Mouse (Mus musculus): ENCODE data around the gene Il20rb. TPM values are rescaled to one million over a fixed set of nuclear protein-coding genes. Genes with fewer than 3 reads are reported as not detected.

Gene Il20rb
- polyA plus RNA-seq, 1 experiment: 23.2 TPM

- no peak for DNase-seq (ENCODE audit: low read depth)
These were observed 15.5 kb downstream of the Il20rb start for GRCm38 (mm10) chr9:100470936-100471604.

GRCm38 (mm10) chr9:100470228-100470627 is 16.4 kb downstream of the Il20rb start:
- no peak for DNase-seq (ENCODE audit: low read depth)

GRCm38 (mm10) chr9:100469681-100470080 is 16.9 kb downstream of the Il20rb start:
- no peak for DNase-seq (ENCODE audit: low read depth)

GRCm38 (mm10) chr9:100468151-100468550 is 18.4 kb downstream of the Il20rb start:
- DNase-seq (ENCODE audit: low read depth): no peak

- no peak for DNase-seq (ENCODE audit: low read depth)
These were observed 18.9 kb downstream of the Il20rb start for GRCm38 (mm10) chr9:100467653-100468052.

GRCm38 (mm10) chr9:100466743-100467142 is 19.8 kb downstream of the Il20rb start:
- DNase-seq (ENCODE audit: low read depth): peak; percentile 91

GRCm38 (mm10) chr9:100465988-100466387 is 20.6 kb downstream of the Il20rb start:
- DNase-seq (ENCODE audit: low read depth): no peak

GRCm38 (mm10) chr9:100465380-100465779 is 21.2 kb downstream of the Il20rb start:
- no peak for DNase-seq (ENCODE audit: low read depth)

GRCm38 (mm10) chr9:100463771-100464170 is 22.8 kb downstream of the Il20rb start:
- DNase-seq (ENCODE audit: low read depth): no peak

DNA sequence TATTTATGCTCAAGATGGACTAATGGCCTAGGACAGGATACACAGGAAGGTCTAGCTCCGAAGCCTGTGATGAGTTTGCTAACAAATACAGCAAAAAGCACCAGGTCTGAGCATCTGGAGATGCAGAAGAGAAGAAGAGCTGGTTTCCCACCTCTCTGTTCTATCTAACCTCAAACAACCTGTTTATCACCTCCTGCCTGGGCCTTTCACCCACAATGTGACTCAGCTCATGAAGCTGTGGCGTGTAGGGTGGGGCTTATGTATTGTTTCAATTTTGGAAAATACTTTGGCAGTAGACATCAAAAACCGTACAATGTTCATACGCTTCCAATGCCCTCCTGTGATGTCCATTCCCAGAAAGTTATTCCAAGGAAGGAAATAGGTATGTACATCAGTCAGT is 24.5 kb downstream of the Il20rb start:
- no peak for DNase-seq (ENCODE audit: low read depth)

DNA sequence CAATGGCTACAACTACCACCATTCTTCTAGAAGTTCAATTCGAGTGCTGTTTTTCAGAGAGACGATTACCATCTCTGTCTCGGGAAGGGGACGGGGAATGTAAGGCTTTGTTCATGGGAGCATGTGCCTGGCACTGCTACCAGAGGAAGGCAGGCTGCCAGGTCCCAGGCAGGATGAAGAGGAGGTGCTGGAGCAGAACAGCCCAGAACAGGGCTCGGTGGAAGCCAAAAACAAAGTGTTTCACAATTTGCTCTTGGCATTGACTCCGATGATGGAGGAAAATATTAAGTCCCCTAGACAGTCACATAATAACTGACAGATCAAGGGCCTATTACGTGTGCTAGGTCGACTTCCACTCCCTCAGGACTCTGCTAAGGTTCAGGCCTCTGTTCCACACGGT is 24.9 kb downstream of the Il20rb start:
- DNase-seq (ENCODE audit: low read depth): peak; percentile 88

GRCm38 (mm10) chr9:100460203-100460602 is 26.4 kb downstream of the Il20rb start:
- DNase-seq (ENCODE audit: low read depth): no peak

- no peak for DNase-seq (ENCODE audit: low read depth)
These were observed 28.5 kb downstream of the Il20rb start for GRCm38 (mm10) chr9:100457971-100458681.

GRCm38 (mm10) chr9:100454664-100454993 is 32.0 kb downstream of the Il20rb start:
- DNase-seq (ENCODE audit: low read depth): no peak

- DNase-seq (ENCODE audit: low read depth): no peak
These were observed 32.5 kb downstream of the Il20rb start for GRCm38 (mm10) chr9:100453944-100454663.

DNA sequence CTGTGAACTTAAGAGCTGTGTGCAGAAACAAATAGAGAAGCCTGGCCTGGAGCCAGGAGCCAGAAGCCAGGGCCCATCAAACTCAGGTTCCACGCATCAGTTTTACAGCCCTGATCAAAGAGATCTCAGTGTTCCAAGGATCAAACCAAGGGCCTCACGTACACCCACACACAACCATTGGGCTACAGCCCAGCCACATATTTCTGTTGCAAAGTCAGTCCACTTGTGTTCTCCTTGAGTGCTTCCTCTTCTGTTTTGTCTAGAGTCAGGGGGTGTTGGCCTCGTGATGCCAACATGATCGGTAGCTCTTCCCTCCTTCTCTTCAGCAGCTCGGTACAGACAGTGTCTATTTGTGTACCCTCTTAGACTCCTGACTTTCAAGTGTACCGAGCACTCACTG is 34.2 kb downstream of the Il20rb start:
- no peak for DNase-seq (ENCODE audit: low read depth)

- DNase-seq (ENCODE audit: low read depth): no peak
These were observed 40.4 kb downstream of the Il20rb start for GRCm38 (mm10) chr9:100446059-100446686.

GRCm38 (mm10) chr9:100440111-100440790 is 46.3 kb downstream of the Il20rb start:
- DNase-seq (ENCODE audit: low read depth): no peak

GRCm38 (mm10) chr9:100439481-100439880 is 47.1 kb downstream of the Il20rb start:
- DNase-seq (ENCODE audit: low read depth): no peak

DNA sequence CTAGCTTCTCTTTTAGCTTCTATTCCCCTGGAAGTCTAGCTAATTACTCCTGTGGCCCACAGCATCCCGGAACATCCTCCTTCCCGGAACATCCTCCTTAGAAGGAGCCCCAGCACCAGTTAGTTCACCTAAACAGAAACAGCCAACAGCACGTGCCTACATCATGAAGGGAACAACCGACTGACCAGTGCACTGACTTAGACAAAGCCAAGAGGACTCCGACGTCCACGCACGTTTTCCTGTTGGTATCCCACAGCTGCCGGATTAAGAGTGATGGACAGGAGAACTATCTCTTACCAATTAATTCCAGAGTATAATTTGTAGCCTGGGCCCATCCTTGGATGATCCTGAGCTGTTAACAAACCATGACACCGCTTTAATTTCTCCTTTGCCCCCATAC is 47.6 kb downstream of the Il20rb start:
- no peak for DNase-seq (ENCODE audit: low read depth)

- DNase-seq (ENCODE audit: low read depth): no peak
These were observed 49.6 kb downstream of the Il20rb start for GRCm38 (mm10) chr9:100436865-100437595.
